Mouse (Mus musculus) Patski (cell line): ENCODE measurements at regions not wholly inside any gene's neighbourhood (a gene's known extent, or its start where the extent isn't known, plus 50 kb on each side); places are given as distances from the start of the nearest gene placed in this dataset.

Experiments
- ATAC-seq: fragments of 100-300 bp; one replicate; pipeline ENCODE4 v1.8.0; 2021
- CTCF ChIA-PET: fragments of 350-600 bp; sonication (Branson Sonifier 250); formaldehyde crosslinking; loops from one replicate; lab custom pipeline; 2022; ENCODE audit warnings: inconsistent platforms; lab: Charles Lee
- POLR2A ChIA-PET: fragments of 350-600 bp; sonication (Branson Sonifier 250); formaldehyde crosslinking; loops from one replicate; lab custom pipeline; 2022; ENCODE audit warnings: antibody characterized with exemption, inconsistent platforms; lab: Charles Lee
- DNase-seq: peaks from one replicate; pipeline ENCODE4 v3.0.0-alpha.2; 2011; ENCODE audit warnings: low read depth, low spot score
- H3K27me3 ChIP-seq: fragments of 371-371 bp; one replicate; pipeline ENCODE4 v1.5.1; 2021
- CTCF ChIP-seq: fragments of 100-300 bp; IDR thresholded peaks from one replicate; pipeline ENCODE4 v1.5.1; 2021
- in situ Hi-C: fragments of 300-500 bp; cut with MboI; formaldehyde crosslinking; loops from 3 replicates; pipeline ENCODE4 v1.11.1; 2018; ENCODE audit warnings: low pct_unique_long_range_greater_than_20kb, mixed read lengths

GRCm38 (mm10) chr2:61492043-61492743, 86.2 kb upstream of the Tank start:
- no peak for DNase-seq
- POLR2A ChIA-PET = interaction anchor here (1.6 kb wide), 1 partner anchor 12 kb away, joined by 5 read pairs; no protein-coding TSS in a partner anchor
- in situ Hi-C loops = no loop called here
- no peak for ATAC-seq
- peaks cover 4% of the 10 kb centered on the region for H3K27me3 ChIP-seq
- TF ChIP-seq CTCF = peak; percentile 74
- CTCF ChIA-PET = interaction anchor here (0.8 to 1.2 kb wide), 2 partner anchors 35 to 47 kb away, joined by 3 to 4 read pairs; no protein-coding TSS in a partner anchor

GRCm38 (mm10) chr2:61490436-61491109, 87.8 kb upstream of the Tank start:
- ATAC-seq = no peak
- POLR2A ChIA-PET = no interaction called here
- TF ChIP-seq CTCF = peak; percentile 55
- no peak for DNase-seq
- in situ Hi-C loops = no loop called here
- CTCF ChIA-PET = interaction anchor here (1.1 to 1.2 kb wide), 4 partner anchors 9 to 73 kb away, joined by 3 to 4 read pairs (median 4); no protein-coding TSS in a partner anchor
- H3K27me3 ChIP-seq = no peaks in the 10 kb centered on the region

GRCm38 (mm10) chr2:61489762-61490161, 88.6 kb upstream of the Tank start:
- in situ Hi-C loops = no loop called here
- POLR2A ChIA-PET = no interaction called here
- ATAC-seq = no peak
- CTCF ChIA-PET = interaction anchor here (1.1 to 1.5 kb wide), 3 partner anchors 8 to 60 kb away, joined by 3 to 4 read pairs (median 3); no protein-coding TSS in a partner anchor
- no peaks in the 10 kb centered on the region for H3K27me3 ChIP-seq
- no peak for DNase-seq
- TF ChIP-seq CTCF = no peak

DNA sequence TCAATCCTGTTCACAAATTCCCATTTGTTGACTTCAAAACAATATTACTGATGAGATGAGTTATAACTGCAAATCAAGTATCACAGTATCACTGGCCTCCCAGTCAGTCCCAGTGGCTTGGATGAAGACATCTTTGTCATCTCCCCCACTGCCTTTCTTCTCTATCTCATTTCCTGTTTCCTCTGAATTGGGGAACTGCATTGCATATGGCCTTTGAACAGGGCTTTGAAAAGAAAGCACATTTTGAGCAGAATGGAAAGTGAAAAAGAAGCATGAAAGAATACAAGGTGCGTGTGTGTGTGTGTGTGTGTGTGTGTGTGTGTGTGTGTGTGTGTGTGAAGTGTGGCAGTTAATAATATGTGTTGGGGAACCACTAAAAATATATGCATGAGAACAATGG, 94.6 kb upstream of the Tank start:
- ATAC-seq = no peak
- ChIA-PET POLR2A (no interaction called here), CTCF (no interaction called here)
- DNase-seq = no peak
- TF ChIP-seq CTCF = no peak
- H3K27me3 ChIP-seq = no peaks in the 10 kb centered on the region
- in situ Hi-C loops = no loop called here

- no peaks in the 10 kb centered on the region for H3K27me3 ChIP-seq
- in situ Hi-C loops = no loop called here
- ChIA-PET POLR2A (interaction anchor here (0.6 kb wide), 1 partner anchor 77 kb away, joined by 6 read pairs; no protein-coding TSS in a partner anchor), CTCF (interaction anchor here (1.4 kb wide), 1 partner anchor 14 kb away, joined by 4 read pairs; no protein-coding TSS in a partner anchor)
- DNase-seq (no peak), ATAC-seq (no peak)
- no peak for TF ChIP-seq CTCF
These were observed 101.7 kb upstream of the Tank start for GRCm38 (mm10) chr2:61476648-61477047.

DNA sequence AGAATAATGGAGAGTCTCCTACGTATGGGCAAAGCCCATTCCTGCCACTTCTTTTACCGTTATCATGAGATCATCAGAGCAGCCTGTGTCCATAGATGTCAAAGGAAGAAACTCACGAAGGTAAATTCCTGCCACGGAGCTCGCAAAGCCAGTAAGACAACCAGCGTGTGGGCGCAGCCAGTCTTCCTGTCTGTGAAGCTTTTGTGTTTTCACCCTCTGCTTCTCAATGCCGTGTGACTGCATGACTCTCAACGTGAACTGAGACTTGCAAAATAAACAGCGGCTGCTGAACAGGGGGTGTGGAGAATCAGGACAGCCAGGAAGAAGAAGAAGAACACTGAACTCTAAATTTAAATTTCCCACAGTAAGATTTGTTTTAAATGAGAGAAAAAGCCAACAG, 103.8 kb upstream of the Tank start:
- ATAC-seq = no peak
- TF ChIP-seq CTCF = no peak
- H3K27me3 ChIP-seq = no peaks in the 10 kb centered on the region
- CTCF ChIA-PET = no interaction called here
- in situ Hi-C loops = no loop called here
- DNase-seq = no peak
- POLR2A ChIA-PET = no interaction called here

- ATAC-seq = no peak
- in situ Hi-C loops = no loop called here
- CTCF ChIA-PET = no interaction called here
- H3K27me3 ChIP-seq = no peaks in the 10 kb centered on the region
- no peak for TF ChIP-seq CTCF
- POLR2A ChIA-PET = no interaction called here
- DNase-seq = no peak
These were observed 107.9 kb upstream of the Tank start for GRCm38 (mm10) chr2:61470521-61470920.

DNA sequence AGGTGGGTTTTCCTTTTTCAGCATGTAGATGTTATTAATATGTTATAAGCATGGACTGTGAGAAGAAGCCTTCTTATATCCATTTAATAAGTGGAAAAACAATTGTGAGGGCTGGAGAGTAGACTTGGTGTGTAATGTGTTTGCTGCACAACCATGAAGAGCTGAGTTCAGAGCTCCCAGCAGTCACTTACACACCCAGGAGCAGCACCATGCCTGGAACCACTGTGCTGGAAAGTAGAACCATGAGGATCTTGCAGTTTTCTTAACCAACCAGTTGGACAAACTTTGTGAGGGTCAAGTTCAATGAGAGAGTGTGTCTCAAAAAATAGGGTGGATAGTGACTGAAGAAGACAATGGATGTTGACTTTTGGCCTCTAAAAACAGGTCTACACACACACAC, 108.3 kb upstream of the Tank start:
- TF ChIP-seq CTCF = no peak
- in situ Hi-C loops = no loop called here
- ChIA-PET CTCF (no interaction called here), POLR2A (no interaction called here)
- no peaks in the 10 kb centered on the region for H3K27me3 ChIP-seq
- no peak for DNase-seq
- no peak for ATAC-seq

DNA sequence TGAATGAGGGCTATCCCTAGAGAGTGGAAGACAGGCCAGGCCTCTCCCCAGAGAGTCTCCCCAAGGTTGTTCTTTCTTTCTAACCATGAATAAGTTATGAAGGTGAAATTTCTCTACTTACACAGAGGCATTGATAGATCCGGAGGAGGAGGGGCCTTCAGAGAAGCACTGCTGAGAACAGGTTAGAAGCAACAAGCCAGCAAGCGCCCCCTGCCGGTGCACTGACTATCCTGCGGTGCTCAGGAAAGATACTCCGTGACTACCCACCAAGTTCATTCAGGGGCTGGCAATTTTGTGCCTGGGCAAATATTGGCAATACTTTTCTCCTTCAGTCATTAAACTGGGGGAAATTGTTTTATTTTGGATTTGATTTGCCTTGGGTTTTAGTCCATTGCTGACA, 122.5 kb upstream of the Tank start:
- ChIA-PET CTCF (interaction anchor here (1.6 to 2.2 kb wide), 3 partner anchors 9 to 707 kb away, joined by 5 to 12 read pairs (median 5); no protein-coding TSS in a partner anchor), POLR2A (no interaction called here)
- peak; percentile 69 for TF ChIP-seq CTCF
- H3K27me3 ChIP-seq = no peaks in the 10 kb centered on the region
- in situ Hi-C loops = loop anchor here (10.0 kb wide), 1 partner anchor 651 kb away; no protein-coding TSS in a partner anchor
- ATAC-seq = no peak
- DNase-seq = no peak

- no peak for DNase-seq
- CTCF ChIA-PET = interaction anchor here (0.6 to 2.2 kb wide), 18 partner anchors 8 to 1035 kb away, joined by 3 to 12 read pairs (median 4); partner anchors contain the start of gene Itgb6
- TF ChIP-seq CTCF = no peak
- POLR2A ChIA-PET = interaction anchor here (0.5 to 0.7 kb wide), 4 partner anchors 583 to 1239 kb away, joined by 3 read pairs; no protein-coding TSS in a partner anchor
- in situ Hi-C loops = loop anchor here (5.0 to 10.0 kb wide), 2 partner anchors 650 to 702 kb away; no protein-coding TSS in a partner anchor
- no peaks in the 10 kb centered on the region for H3K27me3 ChIP-seq
- ATAC-seq = no peak
These were observed 123.7 kb upstream of the Tank start for GRCm38 (mm10) chr2:61454729-61455128.
